Mouse (Mus musculus) ovary, adult 2 months (tissue): Measurements from ENCODE around the gene Chat. TPM values are rescaled to one million over a fixed set of nuclear protein-coding genes. Genes with fewer than 3 reads are reported as not detected.

Experiments used
- polyA plus RNA-seq: library from polyadenylated mRNA; depleted of rRNA; stranded (reverse); fragments of >200 nt; gene quantifications from 2 replicates; pipeline ENCODE4 v1.2.3, GENCODE M21; 2012; rRNA removed

The Chat gene
- not detected in 2 replicates for polyA plus RNA-seq

GRCm38 (mm10) chr14:32465889-32466288 is at the start of gene Chat:
TSS of gene Chat (minus strand) at chr14:32465989.

GRCm38 (mm10) chr14:32513336-32514032 is 47.7 kb upstream of the Chat start, which contains the start of gene Ercc6:
TSS of gene Ercc6 (plus strand) at chr14:32513521.

GRCm38 (mm10) chr14:32464601-32465505 is 936 bp downstream of the Chat start, which contains the start of gene Slc18a3:
TSS of gene Slc18a3 (minus strand) at chr14:32464850.

GRCm38 (mm10) chr14:32388196-32388595 is 77.6 kb downstream of the Chat start, which contains the start of gene 1700024G13Rik:
TSS of gene 1700024G13Rik (minus strand) at chr14:32388391.

Other genes with a start within 250 kb of the Chat start
- 19.1 and 20.0 TPM in 2 replicates for gene Ogdhl, start 144.0 kb downstream of the Chat start, polyA plus RNA-seq
- 8.0 and 9.1 TPM in 2 replicates for gene 1700024G13Rik, start 77.6 kb downstream of the Chat start, polyA plus RNA-seq
- not detected in 2 replicates for gene Slc18a3, start 1.1 kb downstream of the Chat start, polyA plus RNA-seq
- gene Ercc6, start 47.5 kb upstream of the Chat start, polyA plus RNA-seq, result 3.4 and 3.5 TPM in 2 replicates
- gene Prrxl1, start 133.4 kb upstream of the Chat start, polyA plus RNA-seq, result not detected in 2 replicates
- gene 3425401B19Rik, start 219.3 kb upstream of the Chat start, polyA plus RNA-seq, result 0.05 and 0.38 TPM in 2 replicates